In genomic region chr13:77450007-77450567, GRCm38 (mm10) we compare ENCODE assay signal across 24 mouse cellular contexts.
DNase-seq lines count a peak whose midpoint lies in the region; ATAC-seq and TF ChIP-seq lines count a peak whose summit lies in the region.
"Had no signal": no experiment of that assay in that cellular context is flagged by ENCODE, and none has a peak within 500 bp of the region (broad histone marks: within the 10 kb centered on the region; RNA-seq: fewer than 3 reads in every experiment).

No protein-coding gene starts in this region.

- 66% methylated on average over 5 of the region's 5 CpGs for WGBS in forebrain, postnatal 0 days
- 87% methylated on average over 5 of the region's 5 CpGs for WGBS in forebrain, embryonic 10.5 days
- WGBS in neural tube, embryonic 14.5 days: 82% methylated on average over 5 of the region's 5 CpGs
- WGBS in kidney, adult 2 months: 84% methylated on average over 5 of the region's 5 CpGs

- peaks cover 3% of the 10 kb centered on the region; the same call in 1 of the 2 replicates for H3K9me3 ChIP-seq in forebrain, postnatal 0 days (ENCODE audit: low read length)
- peaks cover 6% of the 10 kb centered on the region; the same call in 1 of the 2 replicates for H3K9me3 ChIP-seq in forebrain, embryonic 10.5 days
- H3K9me3 ChIP-seq in neural tube, embryonic 14.5 days (ENCODE audit: control insufficient read depth, low read length): no peaks in the 10 kb centered on the region
- H3K9me3 ChIP-seq: hindbrain, embryonic 13.5 days; lung, embryonic 15.5 days had no signal

- ATAC-seq in forebrain, postnatal 0 days: peak; percentile 20; the same call in 1 of the 2 replicates
- ATAC-seq in neural tube, embryonic 14.5 days (ENCODE audit: low read depth): peak; percentile 38

- H3K4me1 ChIP-seq in forebrain, postnatal 0 days (ENCODE audit: insufficient read depth): no peaks in the 10 kb centered on the region
- H3K4me1 ChIP-seq in forebrain, embryonic 10.5 days: no peaks in the 10 kb centered on the region
- no peaks in the 10 kb centered on the region for H3K4me1 ChIP-seq in neural tube, embryonic 14.5 days (ENCODE audit: control insufficient read depth, insufficient read depth, low read length)
- H3K4me1 ChIP-seq in kidney, adult 2 months (ENCODE audit: control insufficient read depth, insufficient read depth, low read length): no peaks in the 10 kb centered on the region
- H3K4me1 ChIP-seq: hindbrain, embryonic 13.5 days; limb, embryonic 13.5 days; lung, embryonic 15.5 days had no signal

- no peak overlapping the region for H3K27ac ChIP-seq in forebrain, postnatal 0 days (ENCODE audit: low read depth, low read length)
- H3K27ac ChIP-seq in forebrain, embryonic 10.5 days: no peak overlapping the region
- no peak overlapping the region for H3K27ac ChIP-seq in neural tube, embryonic 14.5 days (ENCODE audit: low read depth, low read length)
- no peak overlapping the region for H3K27ac ChIP-seq in kidney, adult 2 months (ENCODE audit: insufficient read depth, low read depth, low read length)
- H3K27ac ChIP-seq: hindbrain, embryonic 13.5 days; layer of hippocampus, adult 2 months; left cerebral cortex, adult 2 months; limb, embryonic 13.5 days; lung, embryonic 15.5 days had no signal

- no peak overlapping the region for H3K4me3 ChIP-seq in forebrain, postnatal 0 days (ENCODE audit: low read depth, low read length)
- H3K4me3 ChIP-seq in forebrain, embryonic 10.5 days: no peak overlapping the region
- no peak overlapping the region for H3K4me3 ChIP-seq in neural tube, embryonic 14.5 days (ENCODE audit: low read depth, low read length)
- H3K4me3 ChIP-seq in kidney, adult 2 months (ENCODE audit: insufficient read depth, low read depth, low read length): no peak overlapping the region
- H3K4me3 ChIP-seq: hindbrain, embryonic 13.5 days; layer of hippocampus, adult 2 months; left cerebral cortex, adult 2 months; limb, embryonic 13.5 days; lung, embryonic 15.5 days had no signal

- no peak overlapping the region for H3K4me2 ChIP-seq in forebrain, postnatal 0 days (ENCODE audit: low read depth)
- H3K4me2 ChIP-seq in neural tube, embryonic 14.5 days (ENCODE audit: low read depth, low read length): no peak overlapping the region
- H3K4me2 ChIP-seq: hindbrain, embryonic 13.5 days; limb, embryonic 13.5 days; liver, embryonic 11.5 days; lung, embryonic 15.5 days; midbrain, embryonic 11.5 days had no signal

- no peaks in the 10 kb centered on the region for H3K27me3 ChIP-seq in forebrain, postnatal 0 days (ENCODE audit: insufficient read depth, low read length)
- H3K27me3 ChIP-seq in forebrain, embryonic 10.5 days (ENCODE audit: poor library complexity, severe bottlenecking): no peaks in the 10 kb centered on the region
- no peaks in the 10 kb centered on the region for H3K27me3 ChIP-seq in neural tube, embryonic 14.5 days (ENCODE audit: control insufficient read depth, insufficient read depth, low read length)
- no peaks in the 10 kb centered on the region for H3K27me3 ChIP-seq in kidney, adult 2 months (replicated peaks; ENCODE audit: control insufficient read depth, insufficient read depth, low read length)
- H3K27me3 ChIP-seq: CH12.LX; hindbrain, embryonic 13.5 days; limb, embryonic 13.5 days; lung, embryonic 15.5 days had no signal

- H3K36me3 ChIP-seq in forebrain, postnatal 0 days (ENCODE audit: insufficient read depth): no peaks in the 10 kb centered on the region
- H3K36me3 ChIP-seq in forebrain, embryonic 10.5 days (replicated peaks): no peaks in the 10 kb centered on the region
- H3K36me3 ChIP-seq in neural tube, embryonic 14.5 days (ENCODE audit: control insufficient read depth, insufficient read depth, low read length): no peaks in the 10 kb centered on the region
- no peaks in the 10 kb centered on the region for H3K36me3 ChIP-seq in kidney, adult 2 months (ENCODE audit: control insufficient read depth, insufficient read depth, low read length)
- H3K36me3 ChIP-seq: hindbrain, embryonic 13.5 days; limb, embryonic 13.5 days; lung, embryonic 15.5 days had no signal

- DNase-seq in cerebellum, postnatal 10 days: peak; percentile 10 to 20
- no peak for DNase-seq in cerebellum, postnatal 36 days
- DNase-seq in forebrain, postnatal 0 days: peak; percentile 3
- no peak for DNase-seq in forebrain, embryonic 10.5 days (ENCODE audit: extremely low spot score, low spot score)
- DNase-seq in neural tube, embryonic 10.5 days (ENCODE audit: extremely low spot score, low spot score): no peak
- DNase-seq in kidney, adult 2 months: no peak
- DNase-seq in lung, postnatal 36 days: no peak
- DNase-seq: adrenal gland, adult 8-10 months; cerebellum, adult 18-20 months; gastrocnemius, postnatal 14 days; heart, postnatal 14 days; kidney, adult 18-20 months; kidney, postnatal 36 days; thymus, adult 2 months; thymus, postnatal 36 days had no signal

- no peak overlapping the region for H3K9ac ChIP-seq in forebrain, postnatal 0 days
- H3K9ac ChIP-seq in neural tube, embryonic 14.5 days (replicated peaks; ENCODE audit: low read depth, low read length): no peak overlapping the region
- H3K9ac ChIP-seq: hindbrain, embryonic 13.5 days; limb, embryonic 13.5 days; lung, embryonic 15.5 days had no signal

- TF ChIP-seq CTCF in forebrain, postnatal 0 days (IDR thresholded peaks at IDR 0.05; ENCODE audit: low read depth): no peak
- TF ChIP-seq CTCF in kidney, adult 2 months (conservative IDR thresholded peaks at IDR 0.05; ENCODE audit: insufficient read depth, insufficient read length, low read depth, low read length): no peak

- TF ChIP-seq POLR2A in kidney, adult 2 months (IDR thresholded peaks at IDR 0.05; ENCODE audit: low read depth, low read length): no peak

Comparison
In these comparisons a context has a peak if more than half of its experiments do, and no peak if none do; other contexts are left out.
1. DNase-seq: peak in cerebellum, postnatal 10 days (2 of 2) and forebrain, postnatal 0 days (single experiment); none in cerebellum, postnatal 36 days (0 of 2), forebrain, embryonic 10.5 days (single experiment), neural tube, embryonic 10.5 days (single experiment), kidney, adult 2 months (single experiment) and lung, postnatal 36 days (single experiment).